Mouse (Mus musculus) cortical plate, adult 2 months (tissue): ENCODE measurements around the gene Agap3.

Experiments used
- CTCF ChIP-seq: fragments of 200-500 bp; IDR thresholded peaks from 2 replicates; pipeline ENCODE4 v1.5.1; 2011; ENCODE audit warnings: mild to moderate bottlenecking, control low read depth, low read length; ENCODE audit not compliant: insufficient read depth; ENCODE audit errors: extremely low read depth
- POLR2A ChIP-seq: fragments of 200-500 bp; IDR thresholded peaks from 2 replicates; pipeline ENCODE4 v1.6.1; 2011; ENCODE audit warnings: mild to moderate bottlenecking, low read length, control low read depth; ENCODE audit not compliant: insufficient read depth; ENCODE audit errors: extremely low read depth

DNA sequence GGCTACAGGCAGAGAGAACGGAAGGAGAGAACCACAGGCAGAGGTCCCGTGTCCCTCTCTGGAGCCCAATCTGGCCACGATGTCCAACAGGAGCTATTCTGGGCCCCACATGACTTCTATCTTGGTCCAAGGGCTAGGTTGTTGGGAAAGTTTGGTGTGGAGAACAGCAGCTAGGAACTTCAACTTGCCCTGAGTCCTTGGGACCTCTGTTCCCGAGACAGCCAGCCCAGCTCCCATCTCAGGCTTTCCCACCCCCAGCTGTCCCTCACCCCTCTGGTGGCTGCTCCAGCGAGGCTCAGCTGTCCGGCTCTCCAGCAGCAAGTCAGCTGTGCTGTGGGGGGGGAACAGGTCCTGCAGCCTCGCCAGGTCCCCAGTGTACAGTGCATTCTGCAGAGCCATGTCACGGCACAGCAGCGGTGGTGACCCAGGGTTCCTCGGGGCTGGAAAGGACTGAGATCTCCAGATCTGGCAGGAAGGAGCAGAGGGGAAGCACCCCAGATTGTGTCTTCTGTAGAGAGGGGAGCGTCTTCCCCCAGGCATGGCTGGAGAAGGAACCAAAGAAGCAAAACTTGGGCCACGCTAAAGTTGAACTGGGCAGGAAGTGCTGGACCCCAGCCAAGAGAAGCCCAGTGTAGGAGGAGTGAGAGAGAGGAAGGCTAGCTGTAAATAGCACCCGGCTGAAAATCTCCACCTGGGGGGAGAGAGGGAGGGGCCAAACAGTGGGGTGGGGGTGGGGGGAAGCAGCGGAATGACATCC is 88.6 kb downstream of the Agap3 start, which contains the start of gene Asb10:
- TF ChIP-seq CTCF (no peak), POLR2A (no peak)
